Mouse (Mus musculus) hindbrain, embryonic 14.5 days (tissue): ENCODE results near the gene Tmem202. TPM values are rescaled to one million over a fixed set of nuclear protein-coding genes. Genes with fewer than 3 reads are reported as not detected.

ENCODE experiments used
- ATAC-seq: fragments of 200-750 bp; cut with Nextera tagmentation; 2 replicates; pipeline ENCODE4 v1.8.0; 2017; ENCODE audit warnings: moderate number of reproducible peaks, mild to moderate bottlenecking, moderate TSS enrichment, moderate library complexity; ENCODE audit not compliant: low FRiP score
- DNase-seq: peaks from one replicate; pipeline ENCODE4 v3.0.0-alpha.2; 2015; ENCODE audit warnings: low spot score
- H3K27ac ChIP-seq: fragments of 300-500 bp; sonication (generic); 2 replicates; pipeline ENCODE4 v1.5.1; 2014; ENCODE audit warnings: mild to moderate bottlenecking, moderate library complexity
- H3K27me3 ChIP-seq: fragments of 300-500 bp; sonication (generic); 2 replicates; pipeline ENCODE4 v1.6.1; 2014; ENCODE audit warnings: mild to moderate bottlenecking, low read length, mixed read lengths; ENCODE audit not compliant: control insufficient read depth, insufficient read depth
- H3K36me3 ChIP-seq: fragments of 300-500 bp; sonication (generic); replicated peaks from 2 replicates; pipeline ENCODE4 v1.6.1; 2014; ENCODE audit not compliant: control insufficient read depth, insufficient read depth
- H3K4me1 ChIP-seq: fragments of 300-500 bp; sonication (generic); replicated peaks from 2 replicates; pipeline ENCODE4 v1.6.1; 2014; ENCODE audit warnings: antibody characterized with exemption, low read length, mixed read lengths; ENCODE audit not compliant: control insufficient read depth, insufficient read depth
- H3K4me2 ChIP-seq: fragments of 300-500 bp; sonication (generic); replicated peaks from 2 replicates; pipeline ENCODE4 v1.6.1; 2014; ENCODE audit warnings: mild to moderate bottlenecking, moderate library complexity
- H3K4me3 ChIP-seq: fragments of 300-500 bp; sonication (generic); replicated peaks from 2 replicates; pipeline ENCODE4 v1.5.1; 2014; ENCODE audit warnings: mild to moderate bottlenecking, low read length
- H3K9ac ChIP-seq: fragments of 300-500 bp; sonication (generic); 2 replicates; pipeline ENCODE4 v1.6.1; 2014
- H3K9me3 ChIP-seq: fragments of 300-500 bp; sonication (generic); 2 replicates; pipeline ENCODE4 v1.6.1; 2016; ENCODE audit warnings: low read length; ENCODE audit not compliant: control insufficient read depth
- WGBS: fragments of 180-500 bp; shearing (Covaris S2); extraction: QIAGEN DNeasy Blood & Tissue Kit; methylation state at CpG from one replicate; pipeline ENCODE4 v1.1.7; 2014; 5-methylcytosine and 5-hydroxymethylcytosine counted together
- polyA plus RNA-seq: library from polyadenylated mRNA; unstranded; fragments of >200 nt; fragmentation: Nextera tagmentation; extraction: Ambion mirVana; gene quantifications from 2 replicates; pipeline ENCODE4 v1.2.1, GENCODE M21; 2014

Tmem202 gene
- polyA plus RNA-seq, 1 experiment from 2014 or later = 0.96 TPM

DNA sequence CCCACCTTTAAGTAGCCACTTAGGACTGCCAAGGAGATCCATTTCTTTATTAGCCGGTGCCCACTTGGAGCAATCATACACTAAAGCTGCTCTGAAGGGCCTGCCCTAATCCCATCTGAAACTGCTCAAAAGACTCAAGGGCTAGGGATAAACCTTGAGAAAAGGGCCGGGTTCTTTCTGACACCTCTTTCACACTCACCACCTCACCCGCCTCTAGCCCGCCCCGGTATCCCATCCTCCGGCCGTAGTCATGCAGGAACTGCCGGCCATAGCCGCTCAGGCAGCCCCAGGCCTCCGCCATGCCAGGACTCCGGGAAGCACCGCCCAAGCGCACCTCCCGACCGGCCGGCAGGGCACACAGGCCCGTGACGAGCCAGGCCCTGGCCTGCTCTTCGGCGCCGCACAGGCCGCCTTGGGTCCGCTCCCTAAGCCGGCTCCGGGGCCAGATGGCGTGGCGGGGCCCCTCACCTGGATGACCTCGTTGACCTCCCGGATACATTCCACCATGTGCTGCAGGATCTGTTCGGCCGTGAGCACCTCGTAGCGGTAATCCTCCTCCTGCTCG is 54.1 kb downstream of the Tmem202 start:
- Histone ChIP-seq H3K4me3 (peak overlapping the region; percentile 96), H3K9ac (peak overlapping the region; percentile 99)
- DNase-seq = peak; percentile 40

DNA sequence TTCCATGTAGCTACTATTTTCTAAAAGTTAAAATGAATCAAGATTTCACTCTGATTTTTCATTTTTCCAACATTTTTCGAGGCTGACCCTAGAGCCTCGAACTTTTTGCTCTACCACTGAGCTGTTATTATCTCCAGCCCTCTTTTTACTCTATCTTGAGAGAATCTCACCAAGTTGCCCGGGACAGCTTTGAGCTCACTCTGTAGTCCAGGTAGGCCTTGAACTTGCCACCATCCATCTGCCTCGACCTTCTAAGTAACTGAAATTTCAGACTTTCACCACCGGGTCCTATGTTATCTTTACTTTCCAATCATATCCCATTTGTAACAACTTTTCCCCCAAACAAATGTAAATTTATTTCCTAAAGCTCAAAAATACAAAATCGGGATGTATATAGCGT is 54.9 kb downstream of the Tmem202 start:
- Histone ChIP-seq H3K27me3 (no peaks in the 10 kb centered on the region), H3K36me3 (no peaks in the 10 kb centered on the region; the same call in 1 of the 2 replicates), H3K27ac (no peak overlapping the region), H3K9ac (peak overlapping the region; percentile 99), H3K4me3 (peak overlapping the region; percentile 96), H3K4me2 (peak overlapping the region; percentile 75), H3K9me3 (no peaks in the 10 kb centered on the region), H3K4me1 (peaks cover 33% of the 10 kb centered on the region)
- DNase-seq (no peak), ATAC-seq (no peak)
- WGBS = 21% methylated on average over 7 of the region's 7 CpGs

More for the DNA sequence above, 54.1 kb downstream of the Tmem202 start:
- H3K36me3 ChIP-seq = no peaks in the 10 kb centered on the region
- H3K27ac ChIP-seq = peak overlapping the region; percentile 99
- H3K9me3 ChIP-seq = no peaks in the 10 kb centered on the region
- peak overlapping the region; percentile 75 for H3K4me2 ChIP-seq
- ATAC-seq = peak; percentile 40
- no peaks in the 10 kb centered on the region for H3K27me3 ChIP-seq
- 0% methylated on average over 34 of the region's 34 CpGs for WGBS
- H3K4me1 ChIP-seq = peaks cover 33% of the 10 kb centered on the region

DNA sequence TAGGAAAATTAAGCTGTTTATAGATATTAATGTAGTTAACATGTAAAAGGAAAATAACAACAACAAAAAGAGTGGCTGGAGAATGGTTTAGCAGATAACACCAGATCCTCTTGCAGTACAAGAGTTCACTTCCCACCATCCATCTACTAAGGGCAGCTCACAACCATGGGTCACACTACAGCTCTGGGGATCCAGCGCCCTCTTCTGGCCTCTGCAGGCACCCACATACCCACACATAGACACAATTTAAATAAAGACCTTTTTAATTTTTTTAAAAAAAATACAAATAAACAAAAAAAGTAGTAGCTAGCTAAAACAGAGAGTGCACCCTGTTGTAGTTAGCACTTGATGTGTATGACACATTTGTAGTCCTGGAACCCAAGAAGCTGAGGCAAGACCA is 57.2 kb downstream of the Tmem202 start:
- ATAC-seq (no peak), DNase-seq (no peak)
- no peaks in the 10 kb centered on the region for H3K27me3 ChIP-seq
- H3K4me3 ChIP-seq = no peak overlapping the region
- H3K9me3 ChIP-seq = no peaks in the 10 kb centered on the region
- no peak overlapping the region for H3K27ac ChIP-seq
- peaks cover 42% of the 10 kb centered on the region for H3K4me1 ChIP-seq
- H3K4me2 ChIP-seq = peak overlapping the region; percentile 30
- peaks cover under 1% of the 10 kb centered on the region; the same call in 1 of the 2 replicates for H3K36me3 ChIP-seq
- no peak overlapping the region for H3K9ac ChIP-seq
- 25% methylated on average over 1 of the region's 1 CpGs for WGBS

DNA sequence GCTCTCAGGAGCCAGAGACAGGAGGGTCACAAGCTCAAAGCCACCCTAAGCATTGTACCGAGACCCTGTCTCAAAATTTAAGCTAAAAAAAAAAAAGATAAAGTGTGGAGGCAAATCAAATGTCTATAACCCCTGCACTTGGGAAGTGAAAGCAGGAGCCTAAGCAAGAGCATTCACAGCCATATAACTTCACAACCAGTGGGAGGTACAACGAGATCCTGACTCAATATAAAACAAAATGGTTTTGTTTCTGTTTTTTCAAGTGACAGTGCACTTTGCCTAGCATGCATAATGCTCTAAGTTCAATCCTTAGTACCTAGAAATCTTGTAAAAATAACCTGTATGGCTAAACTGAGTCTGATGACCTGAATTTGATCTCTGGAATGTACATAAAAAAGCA is 63.0 kb downstream of the Tmem202 start:
- H3K9ac ChIP-seq = no peak overlapping the region
- H3K27me3 ChIP-seq = no peaks in the 10 kb centered on the region
- no peak for DNase-seq
- no peak for ATAC-seq
- no peak overlapping the region for H3K27ac ChIP-seq
- WGBS = 93% methylated on average over 2 of the region's 2 CpGs
- no peak overlapping the region for H3K4me3 ChIP-seq
- no peak overlapping the region for H3K4me2 ChIP-seq
- peaks cover 11% of the 10 kb centered on the region; the same call in 1 of the 2 replicates for H3K4me1 ChIP-seq
- no peaks in the 10 kb centered on the region for H3K9me3 ChIP-seq
- peaks cover 15% of the 10 kb centered on the region; the same call in 1 of the 2 replicates for H3K36me3 ChIP-seq

DNA sequence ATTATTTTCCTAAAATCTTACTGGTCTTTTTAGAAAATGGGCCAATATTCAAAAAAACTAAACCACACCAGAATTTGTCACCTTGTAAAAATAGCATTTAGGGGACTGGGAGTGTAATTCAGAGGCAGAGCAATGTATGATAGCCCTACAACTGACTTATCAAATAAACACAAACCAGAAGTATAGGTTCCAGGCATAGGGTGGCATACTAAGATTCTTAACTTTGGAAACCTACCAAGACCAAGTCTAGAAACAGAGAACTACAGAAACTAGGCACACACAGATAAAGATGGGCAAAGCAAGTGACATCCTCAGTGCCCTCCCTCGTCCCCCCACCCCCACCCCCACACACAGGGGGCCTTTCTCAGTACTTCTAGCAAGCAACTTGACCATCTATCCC is 64.8 kb downstream of the Tmem202 start:
- no peak overlapping the region for H3K4me3 ChIP-seq
- H3K9me3 ChIP-seq = no peaks in the 10 kb centered on the region
- H3K27me3 ChIP-seq = no peaks in the 10 kb centered on the region
- no peak overlapping the region for H3K4me2 ChIP-seq
- 0 out of 2 replicates have a peak, but pooled peaks cover 10% of the 10 kb centered on the region for H3K4me1 ChIP-seq
- no peak for ATAC-seq
- no peak overlapping the region for H3K9ac ChIP-seq
- no peak for DNase-seq
- no peak overlapping the region for H3K27ac ChIP-seq
- WGBS = 87% methylated on average over 1 of the region's 1 CpGs
- H3K36me3 ChIP-seq = peaks cover 17% of the 10 kb centered on the region; the same call in 1 of the 2 replicates

DNA sequence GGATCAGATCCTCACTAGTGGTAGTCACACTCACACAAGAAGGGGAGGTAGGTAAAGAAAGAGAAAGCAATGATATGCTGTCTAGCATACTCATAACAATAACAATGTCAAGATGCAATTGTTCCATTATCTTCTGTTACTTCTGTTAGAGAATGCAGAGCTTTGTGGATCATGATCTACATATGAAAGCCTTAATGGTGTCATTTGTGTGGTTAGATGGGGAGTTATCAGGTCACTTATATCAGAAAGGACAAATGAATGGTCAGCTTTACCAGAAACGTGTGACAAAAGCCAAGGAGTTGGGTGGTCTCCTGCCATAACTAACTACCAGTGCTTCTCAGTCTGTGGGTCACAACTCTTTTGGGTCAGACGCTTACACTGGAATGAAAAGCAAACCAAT is 66.5 kb downstream of the Tmem202 start:
- Histone ChIP-seq H3K4me3 (no peak overlapping the region), H3K9ac (no peak overlapping the region), H3K27me3 (no peaks in the 10 kb centered on the region), H3K4me2 (no peak overlapping the region), H3K27ac (no peak overlapping the region), H3K36me3 (peaks cover 17% of the 10 kb centered on the region; the same call in 1 of the 2 replicates), H3K9me3 (no peaks in the 10 kb centered on the region), H3K4me1 (0 out of 2 replicates have a peak, but pooled peaks cover 7% of the 10 kb centered on the region)
- DNase-seq (no peak), ATAC-seq (no peak)
- 55% methylated on average over 2 of the region's 2 CpGs for WGBS

DNA sequence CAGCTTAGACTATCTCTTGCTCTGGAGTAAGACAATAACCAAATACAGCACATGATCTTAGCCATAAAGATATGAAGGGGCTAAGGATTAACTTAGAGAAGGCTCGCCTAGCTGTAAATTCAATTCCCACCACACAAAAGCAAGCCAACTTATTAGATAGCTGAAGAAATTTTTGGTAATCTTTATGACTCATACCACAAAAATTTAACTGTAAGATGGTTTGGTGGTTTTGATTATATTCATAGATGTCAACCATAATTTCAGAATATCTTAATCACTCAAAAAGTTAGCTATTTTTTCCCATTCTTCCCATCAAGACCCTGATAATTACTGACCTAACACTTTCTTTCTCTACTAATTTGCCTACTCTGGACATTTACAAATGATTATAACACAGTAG is 70.2 kb downstream of the Tmem202 start:
- Histone ChIP-seq H3K4me1 (no peaks in the 10 kb centered on the region), H3K4me3 (no peak overlapping the region), H3K27me3 (no peaks in the 10 kb centered on the region), H3K27ac (no peak overlapping the region), H3K9me3 (no peaks in the 10 kb centered on the region), H3K9ac (no peak overlapping the region), H3K36me3 (peaks cover 9% of the 10 kb centered on the region; the same call in 1 of the 2 replicates), H3K4me2 (no peak overlapping the region)
- DNase-seq (no peak), ATAC-seq (no peak)
- WGBS = 85% methylated on average over 1 of the region's 1 CpGs

Other genes starting within 250 kb of the Tmem202 start
- 26.8 and 27.5 TPM in 2 replicates for gene Adpgk, start 248.3 kb downstream of the Tmem202 start, polyA plus RNA-seq
- 38.0 and 40.7 TPM in 2 replicates for gene Bbs4, start 186.3 kb downstream of the Tmem202 start, polyA plus RNA-seq
- gene Arih1, start 53.2 kb downstream of the Tmem202 start, polyA plus RNA-seq = 16.9 and 18.0 TPM in 2 replicates
- 66.6 and 67.2 TPM in 2 replicates for gene Hexa, start 307 bp downstream of the Tmem202 start, polyA plus RNA-seq
- gene Celf6, start 38.1 kb upstream of the Tmem202 start, polyA plus RNA-seq = 35.8 and 36.0 TPM in 2 replicates
- 216 and 219 TPM in 2 replicates for gene Parp6, start 77.4 kb upstream of the Tmem202 start, polyA plus RNA-seq
- 861 and 971 TPM in 2 replicates for gene Pkm, start 116.5 kb upstream of the Tmem202 start, polyA plus RNA-seq
- 2.9 and 6.0 TPM in 2 replicates for gene Gramd2, start 140.3 kb upstream of the Tmem202 start, polyA plus RNA-seq
- gene Senp8, start 210.9 kb upstream of the Tmem202 start, polyA plus RNA-seq = 11.4 and 11.6 TPM in 2 replicates
- 28.9 and 29.9 TPM in 2 replicates for gene Myo9a, start 211.0 kb upstream of the Tmem202 start, polyA plus RNA-seq